Mouse (Mus musculus): ENCODE data around the gene Sf3b3.

DNA sequence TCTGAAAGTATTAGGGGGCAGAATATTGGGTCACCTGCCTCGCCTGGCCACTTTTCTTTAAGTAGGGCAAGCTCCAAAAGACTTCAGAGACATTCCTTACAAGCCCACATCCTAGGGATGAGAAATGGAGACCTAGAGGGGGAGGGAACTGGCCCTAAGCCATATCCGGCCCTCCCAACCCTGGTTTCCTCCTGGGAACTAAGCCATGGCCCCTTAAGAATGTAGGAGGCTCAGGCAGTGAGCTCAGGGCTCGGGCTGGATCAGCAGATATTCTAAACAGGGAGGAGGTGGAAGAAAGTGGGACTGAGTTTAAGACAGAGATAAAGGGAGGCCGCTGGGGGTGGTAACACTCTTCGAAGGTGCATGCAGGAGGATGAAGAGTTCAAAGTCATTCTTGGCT, 85.4 kb downstream of the Sf3b3 start:
- TF ChIP-seq CTCF (IDR thresholded peaks at IDR 0.05; ENCODE audit: extremely low read depth, insufficient read length, insufficient replicate concordance, low read depth, low read length) (no peak), POLR2A (IDR thresholded peaks at IDR 0.05; ENCODE audit: low read depth, low read length) (no peak)

Measured in small intestine, adult 2 months (tissue).